Mouse (Mus musculus): ENCODE measurements at regions not wholly inside any gene's neighbourhood (a gene's known extent, or its start where the extent isn't known, plus 50 kb on each side); places are given as distances from the start of the nearest gene placed in this dataset.

DNA sequence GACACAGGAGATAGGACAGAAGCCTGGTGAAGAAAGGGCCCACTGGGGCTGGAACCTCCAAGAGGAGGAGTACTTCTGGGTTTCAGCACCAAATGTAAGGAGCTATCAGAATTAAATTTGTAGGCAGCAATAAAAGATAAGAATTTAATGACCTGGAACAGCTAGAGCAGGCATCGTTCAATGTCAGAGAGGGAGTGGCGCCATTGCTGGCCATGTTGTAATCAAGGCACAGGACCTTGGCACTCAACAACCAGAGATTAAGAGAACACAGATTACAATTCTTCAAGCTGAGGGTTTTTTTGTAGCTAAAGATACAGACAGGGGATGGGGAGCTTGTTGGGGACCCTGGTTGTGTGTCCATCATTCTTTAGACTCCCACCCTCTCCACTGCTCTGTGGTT, 101.0 kb upstream of the Dio3 start:
- DNase-seq (ENCODE audit: low read depth, low spot score): no peak

DNA sequence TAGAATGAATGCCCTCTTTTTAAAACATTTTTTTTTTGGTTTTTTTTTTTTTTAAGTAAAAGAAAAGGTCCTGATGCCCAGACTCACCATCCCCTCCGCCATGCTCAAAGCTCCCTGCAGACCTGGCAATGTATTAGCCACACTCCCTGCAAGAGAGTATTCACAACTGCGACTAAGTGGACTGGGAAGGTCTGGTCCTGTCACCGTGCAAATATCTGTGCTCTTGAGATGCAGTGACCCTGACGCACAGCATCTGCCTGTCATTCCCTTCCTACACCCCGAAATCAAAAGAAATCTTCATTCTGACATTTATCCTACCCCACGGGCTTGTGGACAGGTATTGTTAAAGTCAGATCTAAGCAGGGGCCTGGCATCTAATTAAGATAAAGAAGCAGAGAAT, 95.4 kb upstream of the Dio3 start:
- DNase-seq (ENCODE audit: low read depth, low spot score): no peak

DNA sequence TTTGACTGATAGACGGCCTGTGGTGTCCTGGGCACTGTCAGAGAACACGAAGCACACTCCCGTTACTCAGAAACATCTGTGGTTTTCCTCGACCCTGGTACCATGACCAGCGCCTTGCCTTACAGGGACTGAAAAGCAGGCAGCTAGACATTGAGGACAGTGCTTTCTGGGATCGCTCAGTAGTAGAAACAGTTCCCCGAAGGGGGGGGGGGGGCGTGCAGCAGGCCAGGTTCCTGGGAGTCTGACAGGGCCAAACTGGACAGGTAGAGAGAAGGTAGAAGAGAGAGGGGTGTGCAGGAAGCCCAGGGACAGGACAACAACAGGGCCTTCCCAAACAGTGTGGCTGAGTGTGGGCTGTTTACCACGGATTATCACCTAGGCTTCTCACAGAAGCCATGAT, 93.5 kb upstream of the Dio3 start:
- no peak for DNase-seq (ENCODE audit: low read depth, low spot score)

DNA sequence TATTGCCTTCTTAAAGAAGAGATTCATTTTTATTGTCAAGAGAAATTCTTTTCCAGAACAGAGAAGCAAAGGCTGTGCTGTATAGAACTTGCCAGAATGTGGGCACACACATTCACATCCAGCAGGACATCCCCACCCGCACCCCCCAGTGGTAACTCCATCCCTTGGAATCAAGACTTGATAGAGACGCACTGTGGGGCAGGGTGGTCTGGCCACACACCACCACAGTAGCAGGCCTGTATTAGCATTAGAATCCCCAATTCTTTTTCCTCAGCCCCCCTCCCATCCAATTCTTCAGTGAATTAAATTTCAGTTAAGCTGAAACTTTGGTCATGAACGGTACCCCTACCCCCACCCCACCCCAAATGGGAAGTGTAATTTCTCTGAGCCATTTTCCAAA, 92.5 kb upstream of the Dio3 start:
- no peak for DNase-seq (ENCODE audit: low read depth, low spot score)

DNA sequence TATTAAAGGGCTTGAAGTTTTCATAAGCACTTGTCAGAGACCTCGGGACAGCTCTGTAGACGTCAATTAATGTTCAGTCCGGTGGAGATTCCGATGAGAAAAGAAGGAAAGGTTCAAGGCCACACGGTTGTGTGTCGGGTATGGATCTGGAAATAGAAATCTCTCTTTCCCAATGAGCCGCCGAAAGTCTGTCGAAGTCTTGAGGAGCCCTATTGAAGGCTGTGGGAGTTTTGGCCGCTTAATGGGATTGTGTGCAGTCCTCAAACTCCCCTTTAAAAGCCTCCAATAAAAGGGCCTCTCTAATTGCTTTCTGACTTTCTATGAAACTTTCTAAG, 92.0 kb upstream of the Dio3 start:
- DNase-seq (ENCODE audit: low read depth, low spot score): no peak

DNA sequence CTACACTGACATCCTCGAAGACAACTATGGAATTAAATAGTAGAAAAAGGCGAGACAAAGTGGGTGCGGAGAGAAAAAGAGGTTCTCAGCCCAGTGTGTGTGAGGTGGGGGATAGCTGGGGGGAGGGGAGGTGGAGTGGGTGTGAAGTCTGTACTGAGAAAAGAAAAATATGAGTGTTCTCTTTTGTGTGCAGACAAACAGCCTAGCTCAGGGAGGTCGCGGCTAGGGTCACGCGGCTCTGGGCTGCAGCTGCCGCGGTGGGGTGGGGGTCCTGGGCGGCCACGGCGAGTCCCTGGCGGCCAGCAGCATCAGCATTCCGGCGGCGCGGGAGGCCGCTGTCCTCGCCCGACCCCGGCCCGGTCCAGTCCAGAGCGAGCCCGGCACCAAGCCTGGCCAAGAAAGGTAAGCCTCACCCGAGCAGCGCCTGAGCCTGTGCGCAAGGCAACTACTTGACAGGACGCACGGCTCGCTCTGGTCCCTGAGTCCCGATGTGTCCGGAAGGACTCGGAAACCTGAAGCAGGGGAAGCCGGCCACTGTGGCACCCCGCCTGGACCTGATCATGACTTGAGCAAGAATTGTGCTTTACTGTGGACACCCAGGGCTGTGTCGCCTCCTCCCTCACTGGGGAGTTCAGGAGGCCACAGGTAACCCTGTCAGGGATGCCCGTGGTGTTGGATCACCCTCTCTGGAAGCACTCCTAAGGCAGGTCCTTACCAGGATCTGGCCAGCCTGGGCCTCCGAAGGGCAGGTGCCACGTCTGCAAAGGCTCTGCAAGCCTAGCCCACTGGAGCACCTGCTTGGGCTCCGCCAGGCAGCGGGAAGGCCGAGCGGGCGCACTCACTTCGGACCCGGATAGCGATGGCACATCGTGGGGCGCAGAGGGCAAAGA, 91.4 kb upstream of the Dio3 start:
- peak; percentile 53 for DNase-seq (ENCODE audit: low read depth, low spot score)

DNA sequence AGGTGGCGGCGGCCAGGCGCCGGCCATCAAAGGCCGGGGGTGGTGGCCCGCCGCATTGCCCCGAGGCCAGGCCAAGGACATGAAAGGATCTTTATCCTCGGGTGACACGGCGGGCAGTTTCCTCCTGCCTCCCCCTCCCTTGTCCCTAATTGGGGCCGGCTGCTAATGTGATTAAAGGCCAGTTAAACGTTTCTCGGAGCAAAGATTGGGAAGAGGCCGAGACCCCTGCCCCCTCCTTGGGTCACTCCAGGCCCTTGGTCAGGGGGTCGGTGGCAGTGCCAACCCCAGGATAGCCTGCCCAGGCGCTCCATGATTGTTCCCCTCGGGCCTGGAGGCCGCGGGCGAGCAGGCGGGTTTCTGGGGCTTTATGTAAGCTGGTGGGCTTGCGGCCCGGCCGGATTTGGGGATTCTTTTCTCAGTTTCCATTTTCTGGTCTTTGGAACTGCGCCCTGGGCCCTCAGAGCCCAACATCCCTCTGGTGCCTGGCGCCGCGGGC, 90.7 kb upstream of the Dio3 start:
- DNase-seq (ENCODE audit: low read depth, low spot score): peak; percentile 34

DNA sequence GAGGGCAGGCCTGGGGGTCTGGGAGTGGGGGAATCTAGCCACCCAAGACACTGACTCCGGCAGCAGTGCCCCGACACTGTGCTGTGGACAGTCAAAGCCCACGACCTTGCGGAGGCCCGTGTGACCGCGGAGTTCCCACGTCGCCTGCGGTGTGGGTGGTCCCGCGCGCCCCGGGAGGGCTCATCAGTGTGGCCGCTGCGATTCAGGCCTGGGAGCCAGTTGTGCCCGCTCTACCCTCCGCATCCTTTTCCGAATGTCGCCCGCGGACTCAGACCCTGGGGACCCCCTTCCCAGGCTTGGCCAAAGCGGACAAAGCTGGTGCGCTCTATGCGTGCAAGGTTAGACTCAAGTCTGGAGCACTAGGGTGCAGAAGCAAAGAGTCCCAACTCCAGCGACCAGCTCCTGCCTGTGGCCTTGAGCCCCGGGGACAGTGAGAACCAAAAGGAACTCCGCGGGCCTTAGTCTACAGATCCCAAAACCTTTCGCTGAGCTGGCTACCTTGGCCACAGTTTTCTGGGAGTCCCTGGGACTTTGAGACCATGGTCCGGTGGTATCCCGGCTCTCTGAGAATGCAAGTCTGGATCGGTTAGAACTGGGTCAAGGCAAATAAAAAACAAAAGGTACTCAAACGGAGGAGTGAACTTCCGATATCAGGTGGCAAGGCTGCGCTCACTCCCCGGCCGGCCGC, 90.1 kb upstream of the Dio3 start:
- DNase-seq (ENCODE audit: low read depth, low spot score): peak; percentile 54

DNA sequence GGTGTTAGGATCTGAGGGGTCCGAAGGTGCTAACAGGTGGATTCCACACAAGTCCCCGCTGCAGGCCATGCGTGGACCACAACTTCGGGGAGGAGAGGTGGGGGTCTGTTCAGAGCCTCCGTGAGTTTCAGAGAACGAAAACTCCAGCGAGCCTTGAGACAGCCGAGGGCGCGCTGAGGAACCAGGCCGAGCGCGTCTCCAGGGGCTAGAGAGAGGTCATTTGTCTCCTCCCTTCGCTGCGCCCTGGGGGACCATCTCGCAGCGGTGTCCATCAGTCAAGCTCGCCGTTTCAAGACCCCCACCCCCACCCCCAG, 89.6 kb upstream of the Dio3 start:
- no peak for DNase-seq (ENCODE audit: low read depth, low spot score)

DNA sequence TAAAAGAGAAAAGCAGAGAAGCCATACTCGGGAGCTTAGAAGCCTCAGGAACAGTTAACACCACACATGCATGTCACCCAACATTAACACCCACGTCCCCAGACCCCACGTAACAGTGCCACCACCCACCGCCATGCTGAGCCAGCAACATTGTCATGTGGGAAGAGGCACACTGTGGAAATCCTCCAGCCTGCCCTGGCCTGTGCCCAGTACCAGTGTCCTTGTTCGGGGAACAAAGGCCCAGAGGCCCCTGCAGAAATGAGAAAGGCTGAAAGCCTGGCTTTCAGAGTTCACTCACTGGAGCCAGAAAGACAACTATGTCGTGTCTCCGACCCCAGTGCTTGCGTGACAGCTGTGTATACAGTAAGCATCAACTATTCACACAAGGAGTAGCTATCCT, 86.7 kb upstream of the Dio3 start:
- no peak for DNase-seq (ENCODE audit: low read depth, low spot score)

DNA sequence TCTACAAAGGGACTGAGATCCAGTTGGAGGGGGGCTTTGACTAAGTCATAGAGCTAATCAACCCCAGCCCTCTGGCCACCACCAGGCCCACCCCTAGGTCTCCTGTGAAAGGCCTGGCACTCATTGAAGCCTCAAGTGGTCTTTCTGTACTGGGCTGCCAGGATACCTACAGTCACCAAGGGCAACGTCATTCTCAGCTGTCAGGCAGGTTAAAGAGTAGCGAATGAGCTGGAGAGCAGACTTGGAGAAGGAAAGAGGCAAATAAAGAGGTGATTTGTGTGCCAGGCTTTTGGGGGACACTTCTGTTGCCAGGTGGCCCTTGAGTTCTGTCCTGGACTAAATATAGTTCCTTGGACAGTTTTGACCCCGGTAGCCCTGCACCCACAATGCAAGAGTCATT, 81.5 kb upstream of the Dio3 start:
- DNase-seq (ENCODE audit: low read depth, low spot score): no peak

DNA sequence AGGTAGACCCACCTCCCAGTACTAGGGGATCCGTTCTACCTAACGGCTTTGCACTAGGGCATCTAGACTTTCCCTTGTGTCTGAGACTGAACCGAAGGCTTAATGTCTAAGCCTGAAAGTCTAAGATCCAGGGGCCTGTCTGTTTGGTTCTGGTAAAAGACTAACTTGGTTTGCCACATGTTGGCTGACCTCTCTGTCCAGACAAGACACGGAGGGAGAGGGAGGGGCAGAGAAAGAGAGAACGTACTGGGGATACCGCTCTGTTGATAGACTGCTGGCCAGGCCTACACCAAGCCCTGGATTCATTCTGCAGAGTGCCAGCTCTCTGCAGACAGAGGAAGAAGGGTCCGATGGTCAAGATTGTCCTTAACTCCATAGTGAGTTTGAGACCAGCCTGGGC, 78.4 kb upstream of the Dio3 start:
- DNase-seq (ENCODE audit: low read depth, low spot score): no peak

DNA sequence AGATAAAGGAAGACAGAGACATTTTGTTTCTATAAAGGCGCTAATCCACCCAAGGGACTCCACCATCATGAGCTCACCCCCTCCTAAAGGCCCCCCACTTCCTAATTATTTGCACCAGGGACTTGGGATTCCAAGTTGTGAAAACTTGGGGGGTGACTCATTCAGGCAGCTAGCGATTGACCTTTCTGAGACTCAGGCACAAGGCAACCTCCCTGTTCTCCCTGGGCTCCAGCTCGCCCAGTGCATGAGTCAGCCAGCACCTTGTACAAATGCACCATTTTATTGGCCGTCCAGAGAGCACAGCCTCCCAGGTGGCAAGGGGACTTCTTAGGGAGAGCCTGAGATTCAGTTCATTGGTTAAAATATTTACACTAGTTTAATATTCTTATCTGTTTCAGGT, 78.0 kb upstream of the Dio3 start:
- no peak for DNase-seq (ENCODE audit: low read depth, low spot score)

DNA sequence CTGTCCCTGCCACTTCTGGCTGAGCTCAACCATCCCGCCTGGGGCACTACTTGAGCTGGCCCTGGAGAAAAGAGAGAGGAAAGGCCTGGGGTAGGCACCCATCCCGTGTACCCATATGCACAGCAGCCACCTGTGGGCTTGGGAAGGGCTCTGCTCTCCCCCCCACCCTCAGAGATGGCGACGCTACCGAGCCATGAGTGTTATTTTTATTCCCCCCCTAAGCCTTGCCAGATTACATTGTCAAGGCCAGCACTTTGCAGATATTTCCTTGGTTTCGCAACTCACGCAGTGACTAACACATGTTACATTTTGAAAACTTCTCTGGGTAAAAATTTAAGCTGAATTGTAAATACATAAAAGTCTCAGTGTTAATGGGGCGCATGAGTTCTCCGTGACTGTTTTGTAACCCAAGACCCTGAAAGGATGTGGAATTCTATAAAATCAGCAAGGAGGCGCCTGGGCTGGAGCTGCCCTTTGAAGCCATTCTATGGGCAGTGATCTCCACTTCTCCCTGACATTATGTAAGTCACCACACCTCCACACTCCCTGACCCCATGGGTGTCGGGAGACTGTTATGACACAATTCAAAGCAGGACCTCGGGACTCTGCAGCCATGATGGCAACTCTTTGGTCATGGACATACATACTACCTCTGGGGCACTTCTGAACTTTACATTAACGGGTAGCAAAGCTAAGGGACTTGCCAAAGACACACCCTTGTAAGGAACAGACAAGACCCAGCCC, 75.4 kb upstream of the Dio3 start:
- DNase-seq (ENCODE audit: low read depth, low spot score): no peak

DNA sequence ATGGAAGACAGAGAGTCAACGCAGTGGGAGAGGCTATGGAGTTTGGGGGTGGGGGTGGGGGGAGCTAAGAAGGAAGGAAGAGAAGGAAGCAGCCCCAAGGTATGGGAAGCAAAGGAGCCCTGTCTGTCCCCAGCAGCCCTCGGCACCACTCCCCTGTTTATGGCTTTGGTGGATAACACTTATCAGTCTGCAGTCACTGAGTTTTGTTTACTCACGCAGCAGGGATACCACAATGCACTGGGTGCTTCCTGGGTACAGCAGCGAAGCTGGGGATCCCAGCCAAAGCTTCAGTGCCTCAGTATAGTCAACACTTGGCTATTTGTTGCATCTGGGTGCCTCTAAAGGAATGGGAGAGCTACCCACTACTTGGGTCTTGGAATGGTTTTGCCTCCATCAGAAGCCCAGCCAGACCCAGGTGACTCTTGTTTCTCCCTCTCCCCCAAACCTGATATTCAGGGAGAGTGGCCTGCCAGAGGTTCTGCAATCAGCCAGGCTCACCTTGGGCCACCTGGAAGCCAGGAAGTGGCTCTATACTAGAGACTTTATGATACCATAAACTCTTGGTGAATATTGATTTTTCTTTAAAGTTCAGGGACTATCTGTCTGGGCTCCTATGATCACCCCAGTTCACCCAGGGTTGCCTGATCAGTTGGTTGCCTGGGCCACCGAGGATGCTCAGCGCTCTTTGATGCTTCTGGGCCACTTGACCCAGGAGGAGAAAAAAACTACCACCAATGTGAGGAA, 74.5 kb upstream of the Dio3 start:
- DNase-seq (ENCODE audit: low read depth, low spot score): no peak

DNA sequence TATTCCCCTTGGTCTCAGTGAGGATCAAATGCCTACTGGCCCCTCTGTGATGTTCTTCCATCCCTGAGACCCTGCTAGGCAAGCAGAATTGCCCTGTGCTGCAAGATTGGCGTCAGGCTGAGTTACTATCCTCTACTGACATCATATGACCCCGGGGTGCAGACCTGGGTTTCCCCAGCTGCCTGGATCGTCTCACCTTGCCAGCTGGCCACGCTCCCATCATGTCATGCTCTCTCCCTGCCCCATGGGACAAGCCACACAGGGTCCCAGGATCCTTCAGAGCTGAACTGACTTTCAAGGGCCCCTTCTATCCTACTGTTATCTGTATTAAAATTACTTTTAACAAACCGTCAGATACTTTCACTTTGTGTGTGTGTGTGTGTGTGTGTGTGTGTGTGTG, 72.6 kb upstream of the Dio3 start:
- DNase-seq (ENCODE audit: low read depth, low spot score): no peak

DNA sequence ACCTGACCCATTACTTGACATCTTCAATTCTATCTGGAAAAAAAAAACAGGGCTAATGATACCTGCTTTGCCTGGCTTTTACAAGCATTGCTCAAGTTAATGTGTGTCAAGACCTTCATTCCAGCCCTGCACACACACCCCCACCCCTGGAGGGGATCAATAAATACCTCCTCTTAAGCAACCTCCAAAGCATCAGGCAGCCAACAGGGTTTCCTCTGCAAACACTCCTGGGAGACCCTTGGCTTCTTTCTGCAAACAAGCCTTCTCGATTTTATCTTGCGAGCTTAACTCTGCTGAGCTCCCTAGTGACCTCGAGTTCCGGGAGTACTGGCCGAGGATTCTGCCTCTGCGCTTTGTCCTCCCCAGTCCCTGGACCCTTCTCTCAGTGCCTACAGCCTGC, 72.1 kb upstream of the Dio3 start:
- no peak for DNase-seq (ENCODE audit: low read depth, low spot score)

DNA sequence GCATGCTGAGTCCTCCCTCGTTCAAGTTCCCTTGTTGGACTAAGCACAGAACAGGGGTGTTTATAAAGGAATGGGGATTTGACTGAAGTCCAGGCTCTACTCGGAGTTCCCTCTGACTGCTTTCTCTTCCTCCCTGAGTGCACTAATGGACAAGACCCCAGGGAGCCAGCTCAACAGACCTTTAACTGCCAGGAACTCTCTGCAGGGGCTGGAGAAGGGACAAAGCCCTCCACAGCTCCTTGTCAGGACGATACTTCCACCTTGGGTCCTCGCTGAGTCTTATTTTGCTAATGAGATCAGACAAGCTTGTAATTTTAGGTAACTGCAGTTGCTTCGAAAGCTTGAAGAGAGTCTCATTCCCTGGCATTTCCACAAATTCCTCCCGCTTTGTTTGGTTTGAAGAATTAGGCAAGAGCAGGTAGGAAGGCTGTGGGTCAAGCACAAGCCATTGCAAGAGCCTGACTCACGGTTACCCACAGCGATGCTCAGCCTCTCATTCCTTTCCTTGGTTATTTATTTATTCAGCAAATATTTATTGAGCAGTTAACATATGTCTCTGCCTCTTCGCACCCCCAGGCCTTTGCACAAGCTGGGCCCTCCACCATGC, 71.5 kb upstream of the Dio3 start:
- DNase-seq (ENCODE audit: low read depth, low spot score): no peak

DNA sequence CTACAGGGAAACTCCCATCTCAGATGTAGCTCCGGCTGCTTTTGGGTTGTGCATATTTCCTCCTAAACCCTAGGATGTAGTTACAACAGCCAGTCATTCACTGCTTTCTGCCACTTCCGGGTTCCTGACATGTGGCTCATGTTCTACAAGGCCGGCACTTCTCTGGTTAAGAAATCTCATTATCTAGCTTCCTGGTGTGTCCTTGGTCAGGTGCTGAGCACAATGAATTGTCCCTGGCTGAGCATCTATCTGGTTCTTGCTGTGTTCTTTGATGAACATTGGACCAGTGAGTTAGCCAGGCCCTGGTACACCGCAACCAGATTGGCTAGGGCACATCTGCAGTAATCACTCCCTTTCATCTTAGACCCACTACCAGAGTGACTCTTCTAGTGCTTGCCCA, 66.2 kb upstream of the Dio3 start:
- DNase-seq (ENCODE audit: low read depth, low spot score): no peak

DNA sequence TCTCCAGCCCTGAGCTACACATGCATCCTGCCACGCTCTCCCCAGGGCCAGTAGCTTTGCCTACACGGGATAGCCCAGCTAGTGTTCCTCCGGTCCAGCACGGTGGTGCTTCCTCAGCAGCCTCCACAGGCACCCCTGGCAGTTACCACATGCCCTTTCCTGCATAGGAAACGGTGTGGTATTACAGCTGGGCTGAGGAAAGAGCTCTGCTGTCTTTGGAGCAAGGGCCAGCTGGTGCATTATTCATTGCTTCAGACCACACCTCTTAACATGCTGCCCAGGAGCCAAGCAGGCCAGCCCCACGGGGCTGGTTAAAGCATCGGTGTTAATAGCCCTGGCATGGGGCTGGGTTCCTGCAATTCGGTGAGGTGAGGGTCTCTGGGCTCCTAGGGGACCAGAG, 64.0 kb upstream of the Dio3 start:
- DNase-seq (ENCODE audit: low read depth, low spot score): no peak

DNA sequence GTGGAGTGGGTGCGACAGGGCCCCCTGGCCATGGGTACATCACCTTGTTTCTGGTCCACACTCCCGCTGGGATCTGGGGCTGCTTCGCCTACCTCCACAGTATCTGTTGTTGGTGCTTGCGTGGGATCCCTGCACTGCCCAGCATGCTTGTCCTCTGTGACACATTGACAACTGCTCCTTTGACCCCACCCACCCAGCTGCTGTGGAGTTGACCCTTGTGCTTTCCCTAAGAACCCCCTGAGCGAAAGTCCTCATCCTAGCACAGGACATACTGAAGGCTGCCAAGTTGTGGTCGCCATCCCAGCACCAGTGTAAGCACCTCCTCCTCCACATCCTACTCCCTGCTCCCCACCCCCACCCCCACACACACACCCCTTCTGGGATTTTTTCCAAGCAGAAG, 63.6 kb upstream of the Dio3 start:
- no peak for DNase-seq (ENCODE audit: low read depth, low spot score)

DNA sequence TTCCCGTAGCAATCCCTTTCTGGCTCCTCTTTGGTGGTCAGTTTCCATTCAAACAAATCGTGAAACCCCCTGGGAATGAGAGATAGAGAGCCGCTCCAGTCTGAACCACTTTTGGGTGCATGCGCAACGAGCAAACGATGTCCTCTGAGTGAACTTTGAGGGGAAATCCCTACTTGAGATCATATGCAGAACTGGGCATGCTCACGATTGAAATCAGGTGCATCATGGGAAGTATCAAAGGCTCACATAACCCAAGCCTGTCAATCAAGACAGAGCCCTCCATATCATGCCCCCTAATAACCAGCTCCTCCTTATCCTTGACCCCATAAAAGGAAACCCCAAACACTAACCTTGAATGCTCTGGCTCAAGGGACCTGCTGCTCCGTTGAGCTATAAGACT, 59.1 kb upstream of the Dio3 start:
- DNase-seq (ENCODE audit: low read depth, low spot score): no peak
